Mouse (Mus musculus): ENCODE results near the gene Ncor2. TPM values are rescaled to one million over a fixed set of nuclear protein-coding genes. Genes with fewer than 3 reads are reported as not detected.

Gene Ncor2
- total RNA-seq, 2 experiments from 2014 or later = 67.8 to 89.5 TPM

GRCm38 (mm10) chr5:125155451-125155850 lies 23.6 kb downstream of the Ncor2 start:
- intact Hi-C loops (cut with DNase I) = no loop called here
- no peak for DNase-seq (ENCODE audit: low spot score)

DNA sequence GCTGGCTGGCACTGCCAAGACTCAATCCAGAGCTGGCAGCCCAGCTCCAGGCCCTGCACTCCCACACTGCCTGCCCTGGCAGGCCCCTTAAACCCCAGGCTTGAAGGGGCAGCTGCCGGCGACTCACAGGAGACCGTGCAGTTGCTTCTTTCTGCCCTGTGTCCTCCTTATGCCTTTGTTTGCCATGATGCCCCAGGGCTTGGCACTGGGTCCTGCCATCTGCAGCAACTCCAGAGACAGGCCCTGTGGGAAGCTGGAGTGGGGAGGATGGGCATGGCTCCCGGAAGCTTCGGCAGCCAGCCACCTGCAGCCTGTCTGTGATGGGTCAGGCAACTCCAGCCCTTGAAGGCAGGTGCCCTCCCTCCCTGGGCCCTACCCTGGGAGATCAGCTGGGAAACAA lies 24.0 kb downstream of the Ncor2 start:
- intact Hi-C loops (cut with DNase I) = no loop called here
- DNase-seq (ENCODE audit: low spot score) = no peak

DNA sequence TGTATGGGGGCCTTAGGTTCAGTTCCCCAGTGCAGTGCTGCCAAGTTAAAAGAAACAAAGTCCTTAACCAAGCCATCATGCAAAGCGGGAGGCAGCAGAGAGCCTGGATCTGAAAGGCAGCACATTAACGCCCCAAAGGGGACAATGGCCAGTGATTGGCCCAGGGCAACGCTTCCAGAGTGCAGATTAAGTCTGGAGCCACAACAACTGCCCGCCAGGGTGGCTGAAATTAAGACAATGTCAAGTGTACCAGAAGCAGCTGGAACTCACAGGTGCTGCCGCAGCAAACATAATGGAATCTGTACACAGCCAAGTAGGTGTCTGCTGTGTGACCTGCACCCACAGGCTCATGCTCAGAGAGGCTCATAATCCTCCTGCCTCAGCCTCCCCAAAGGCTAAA lies 24.8 kb downstream of the Ncor2 start:
- DNase-seq (ENCODE audit: low spot score) = no peak
- intact Hi-C loops (cut with DNase I) = no loop called here

DNA sequence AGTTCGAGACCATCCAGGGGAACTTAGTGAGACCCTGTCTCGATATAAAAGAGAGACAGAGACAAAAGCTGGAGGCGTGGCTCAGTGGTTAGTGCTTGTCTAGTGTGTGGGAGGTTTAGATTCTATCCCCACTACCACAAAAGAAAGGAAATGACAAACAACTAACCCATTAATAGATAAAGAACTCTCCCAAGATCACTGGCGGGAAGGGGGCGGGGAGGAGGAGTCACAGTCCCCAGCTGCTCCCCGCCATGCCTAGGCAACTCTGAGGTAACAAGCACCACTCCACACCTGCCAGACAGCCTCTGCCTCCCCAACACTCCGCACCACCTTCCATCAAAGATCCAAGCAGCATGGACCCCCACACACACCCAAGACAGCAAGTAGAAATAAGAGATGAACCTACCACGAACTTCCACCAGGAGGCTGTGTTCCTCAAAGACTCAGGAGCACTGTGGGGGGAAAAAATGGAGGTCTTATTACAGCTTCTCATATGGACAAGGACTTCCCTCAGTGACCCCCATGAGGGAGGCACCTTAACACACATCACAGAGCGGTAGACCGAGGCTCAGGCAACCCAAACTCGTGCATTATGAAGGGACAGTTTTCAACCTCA lies 25.7 kb downstream of the Ncor2 start:
- intact Hi-C loops (cut with DNase I) = no loop called here
- no peak for DNase-seq (ENCODE audit: low spot score)

DNA sequence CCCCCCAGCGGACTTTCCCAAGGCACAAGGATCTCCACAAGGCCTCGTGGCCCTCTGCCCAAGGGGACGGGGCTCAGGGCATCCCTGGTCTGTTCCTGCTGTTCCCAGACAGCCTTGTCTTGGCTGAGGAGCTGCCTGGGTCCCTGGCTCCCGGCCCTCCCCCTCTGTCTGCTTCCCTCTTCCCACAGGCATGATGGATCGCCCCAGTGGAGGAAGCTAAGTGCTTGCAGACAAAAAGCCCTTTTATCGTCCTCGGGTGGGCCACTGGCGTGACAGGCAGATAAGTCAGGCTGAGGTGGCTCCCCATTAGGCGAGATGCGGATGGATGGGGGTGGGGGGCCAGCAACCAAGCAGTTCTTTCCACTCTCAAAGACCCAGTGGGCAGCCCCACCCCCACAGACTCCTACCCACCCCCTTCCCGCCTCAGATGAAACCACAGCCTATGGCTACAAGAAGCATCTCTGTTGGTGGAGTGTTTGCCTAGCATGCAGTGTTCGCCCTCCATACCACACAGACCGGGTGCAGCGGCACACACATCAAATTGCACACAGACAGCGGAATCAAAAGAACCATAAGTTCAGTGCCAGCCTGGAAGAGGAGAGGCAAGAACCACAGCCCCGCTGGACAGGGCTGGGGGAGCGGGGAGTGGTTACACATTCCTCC lies 27.0 kb downstream of the Ncor2 start:
- intact Hi-C loops (cut with DNase I) = no loop called here
- DNase-seq (ENCODE audit: low spot score) = no peak

DNA sequence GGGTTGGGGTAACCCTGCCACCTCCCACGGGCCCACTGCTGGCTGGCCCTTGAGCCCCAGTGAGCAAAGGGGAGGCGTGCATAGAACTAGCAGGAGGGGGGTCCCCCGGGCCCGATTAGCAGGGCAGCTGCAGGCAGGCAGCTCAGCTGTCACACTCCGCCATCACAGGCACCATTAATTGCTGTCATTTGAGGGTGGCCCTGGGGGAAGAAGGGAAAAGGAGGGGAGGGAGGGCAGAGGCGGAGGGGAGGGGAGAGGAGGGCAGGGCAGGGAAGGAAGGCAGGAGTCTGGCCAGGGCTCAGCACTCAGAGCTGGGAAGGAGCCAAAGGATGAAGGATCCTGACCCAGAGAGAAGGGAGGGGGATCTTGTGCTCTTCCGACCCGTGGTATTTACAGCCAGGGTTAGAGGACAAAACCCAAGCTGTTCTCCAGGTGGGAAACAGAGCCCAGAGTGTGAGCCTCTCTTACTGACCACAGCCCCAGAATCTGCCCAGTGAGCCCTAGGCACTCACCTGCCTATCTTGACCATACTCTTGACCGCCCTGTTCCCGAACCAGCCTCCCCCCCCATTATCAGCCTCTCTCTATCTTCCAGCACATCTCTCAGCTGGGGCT lies 28.0 kb downstream of the Ncor2 start:
- DNase-seq (ENCODE audit: low spot score) = no peak
- intact Hi-C loops (cut with DNase I) = no loop called here

DNA sequence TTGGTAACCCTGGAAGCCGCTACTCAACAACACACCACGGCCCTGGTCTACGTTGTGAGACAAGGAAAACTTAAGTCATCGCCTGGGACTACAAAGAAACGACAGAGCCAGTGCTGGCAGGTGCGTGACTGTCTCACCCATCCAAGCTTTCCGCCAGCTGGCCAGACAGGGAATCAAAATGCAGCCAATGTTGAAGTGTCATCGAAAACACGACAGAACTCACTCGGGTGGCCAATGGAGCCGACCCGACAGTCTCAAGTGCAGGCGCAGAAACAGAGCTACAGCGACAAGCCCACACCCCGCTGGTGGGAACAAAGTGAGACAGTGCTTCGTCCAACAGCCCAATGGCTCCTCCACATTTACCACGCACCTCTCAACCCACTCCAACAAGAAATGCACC lies 29.9 kb downstream of the Ncor2 start:
- DNase-seq (ENCODE audit: low spot score) = peak; percentile 57

DNA sequence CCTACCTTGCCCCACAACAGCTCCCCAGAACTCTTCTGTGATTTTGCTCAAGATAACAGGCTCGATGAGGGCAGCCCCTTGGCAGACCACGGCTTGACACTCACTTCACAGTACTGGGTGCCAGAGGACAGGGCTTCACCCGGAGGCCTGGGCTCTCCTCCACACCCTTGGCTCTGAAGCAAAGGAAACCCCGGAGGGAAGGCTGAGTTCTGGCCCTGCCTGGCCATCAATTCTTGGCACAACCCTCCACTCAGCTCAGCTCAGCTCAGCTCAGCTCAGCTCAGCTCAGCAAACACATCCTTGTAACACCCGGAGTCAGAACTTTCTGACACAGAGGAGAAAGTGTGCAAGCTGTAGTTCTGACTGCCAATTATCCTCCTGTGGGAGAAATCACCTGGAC lies 30.3 kb downstream of the Ncor2 start:
- intact Hi-C loops (cut with DNase I) = no loop called here
- peak; percentile 70 for DNase-seq (ENCODE audit: low spot score)

More for the DNA sequence above, 29.9 kb downstream of the Ncor2 start:
- intact Hi-C loops (cut with DNase I) = no loop called here

GRCm38 (mm10) chr5:125148173-125148572 lies 30.8 kb downstream of the Ncor2 start:
- intact Hi-C loops (cut with DNase I) = no loop called here
- no peak for DNase-seq (ENCODE audit: low spot score)

DNA sequence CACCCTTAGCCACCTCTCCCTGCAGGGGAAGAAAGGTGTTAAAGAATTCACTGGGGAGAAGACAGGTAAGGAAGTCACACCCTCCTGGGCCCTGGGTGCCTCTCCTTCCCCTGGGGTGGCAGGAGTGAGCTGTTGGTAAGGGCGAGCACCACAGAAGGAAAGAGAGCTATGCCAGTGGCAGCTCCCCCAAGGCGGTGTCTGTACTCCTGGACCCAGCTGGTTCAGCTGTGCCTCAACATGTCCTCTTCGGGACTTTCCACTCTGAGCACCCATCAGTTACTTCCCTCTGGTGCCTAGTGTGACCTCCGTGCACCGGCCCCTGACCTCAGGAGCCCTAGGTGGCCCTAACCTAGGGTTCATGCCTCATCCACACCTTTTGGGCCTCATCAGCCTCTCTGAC lies 31.9 kb downstream of the Ncor2 start:
- no peak for DNase-seq (ENCODE audit: low spot score)
- intact Hi-C loops (cut with DNase I) = no loop called here

- no peak for DNase-seq (ENCODE audit: low spot score)
- intact Hi-C loops (cut with DNase I) = loop anchor here (2.0 kb wide), 1 partner anchor 34 kb away; no protein-coding TSS in a partner anchor
Observed at GRCm38 (mm10) chr5:125143114-125143872, 35.7 kb downstream of the Ncor2 start.

- intact Hi-C loops (cut with DNase I) = loop anchor here (2.0 kb wide), 1 partner anchor 35 kb away; no protein-coding TSS in a partner anchor
- DNase-seq (ENCODE audit: low spot score) = no peak
Observed at GRCm38 (mm10) chr5:125141916-125142315, 37.1 kb downstream of the Ncor2 start.

- intact Hi-C loops (cut with DNase I) = no loop called here
- DNase-seq (ENCODE audit: low spot score) = no peak
Observed at GRCm38 (mm10) chr5:125141525-125141880, 37.5 kb downstream of the Ncor2 start.

DNA sequence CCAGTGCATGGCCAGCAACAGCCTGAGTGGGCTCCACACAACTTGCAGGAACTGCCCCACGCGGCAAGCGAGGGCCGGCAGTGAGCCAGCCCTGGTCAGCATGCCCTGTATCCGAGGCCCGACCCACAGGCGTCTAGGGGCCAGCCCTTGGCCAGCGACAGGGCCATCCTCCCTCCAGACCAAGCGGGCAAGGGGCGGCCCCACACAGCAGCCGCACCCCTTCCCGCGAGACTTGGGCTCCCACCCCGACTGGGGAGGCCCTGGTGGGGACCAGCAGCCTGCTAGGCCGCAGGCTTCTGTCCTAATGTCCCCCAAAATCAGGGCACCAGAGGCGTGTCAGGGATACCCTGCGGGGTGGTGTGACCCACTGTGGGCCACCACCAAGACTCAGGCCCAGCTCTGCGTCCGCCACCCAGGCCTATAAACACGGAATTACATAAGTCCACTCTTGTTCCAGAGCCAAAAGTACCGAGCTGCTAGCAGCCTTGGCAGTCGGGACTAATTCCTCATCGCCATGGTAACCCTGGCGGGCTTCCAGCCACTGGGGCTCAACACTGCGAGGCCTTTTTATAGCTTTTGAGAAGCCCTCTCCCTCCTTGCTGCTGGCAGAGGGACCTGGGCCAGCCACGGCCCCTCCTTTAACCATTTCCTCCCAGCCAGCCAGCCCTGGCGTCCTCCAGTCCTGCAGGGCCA lies 38.0 kb downstream of the Ncor2 start:
- intact Hi-C loops (cut with DNase I) = no loop called here
- DNase-seq (ENCODE audit: low spot score) = peak; percentile 98

DNA sequence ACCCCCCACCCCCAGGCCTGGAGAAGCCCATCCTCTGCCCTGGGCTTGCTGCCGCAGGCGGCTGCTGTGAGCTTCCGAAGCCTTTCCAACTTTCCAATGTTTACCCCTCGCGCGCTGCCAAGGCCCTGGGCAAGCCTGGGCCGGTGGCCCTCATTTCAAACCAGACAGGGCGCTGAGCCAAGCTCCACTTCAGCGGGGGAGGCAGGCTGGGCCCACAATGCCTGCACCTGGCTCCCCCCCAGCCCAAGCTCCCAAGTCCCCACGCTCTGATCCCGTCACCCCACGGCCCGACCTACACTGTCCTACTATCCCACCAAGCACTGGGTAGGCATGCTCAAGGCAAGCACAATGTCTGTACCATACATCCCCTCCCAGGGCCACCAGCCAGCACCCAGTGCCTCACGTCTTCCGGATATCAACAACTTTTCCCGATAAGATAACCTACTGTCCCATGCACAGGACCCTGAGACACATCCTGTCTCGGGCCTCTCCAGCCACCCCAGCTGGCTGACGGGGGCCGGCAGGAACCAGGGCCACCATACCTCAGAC lies 38.8 kb downstream of the Ncor2 start:
- peak; percentile 70 for DNase-seq (ENCODE audit: low spot score)
- intact Hi-C loops (cut with DNase I) = no loop called here

DNA sequence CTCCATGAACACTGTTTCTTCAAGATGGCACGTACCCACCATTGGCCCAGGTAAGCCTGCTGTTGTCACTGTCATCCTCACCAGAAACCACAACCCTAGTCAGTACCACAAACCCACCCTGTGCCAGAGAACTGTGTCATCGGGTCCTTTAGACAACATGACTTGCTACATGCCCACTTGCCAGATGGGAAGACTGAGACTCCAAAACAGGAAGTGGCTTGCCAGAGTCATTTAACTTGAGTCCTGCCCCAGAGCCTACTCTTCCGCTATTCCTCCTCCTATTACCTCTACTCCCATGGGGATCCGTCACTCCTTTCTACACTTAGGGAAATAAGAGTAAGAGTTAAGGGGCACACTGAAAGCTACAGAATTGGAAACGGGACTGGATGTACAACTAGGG lies 39.4 kb downstream of the Ncor2 start:
- no peak for DNase-seq (ENCODE audit: low spot score)
- intact Hi-C loops (cut with DNase I) = no loop called here

DNA sequence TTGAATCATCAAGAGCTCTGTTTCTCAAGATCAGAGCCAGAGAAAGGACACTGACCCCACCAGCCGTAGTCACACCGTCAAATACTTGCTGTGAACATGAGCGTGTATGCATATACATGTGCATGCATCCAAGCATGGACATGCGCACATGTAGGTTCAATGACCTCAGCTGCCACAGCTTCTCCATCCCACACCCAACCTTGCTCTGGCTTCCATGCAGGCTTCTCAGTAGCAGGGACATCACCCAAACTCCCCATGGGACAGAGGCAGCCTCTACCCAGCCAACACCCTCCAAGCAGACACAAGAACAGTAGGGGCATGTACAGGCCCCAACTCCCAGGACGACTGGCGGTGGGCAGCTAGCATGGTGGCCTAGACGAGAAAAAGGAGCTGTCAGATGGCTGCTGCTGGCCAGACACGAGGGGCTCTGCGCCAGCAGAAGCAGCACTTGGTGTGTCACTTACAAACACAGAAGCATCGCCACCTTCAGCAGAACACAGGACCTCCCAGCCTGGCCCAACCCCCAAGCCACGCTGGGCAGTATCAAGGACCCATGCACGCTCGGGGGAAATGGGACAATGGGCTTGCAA lies 40.1 kb downstream of the Ncor2 start:
- intact Hi-C loops (cut with DNase I) = no loop called here

DNA sequence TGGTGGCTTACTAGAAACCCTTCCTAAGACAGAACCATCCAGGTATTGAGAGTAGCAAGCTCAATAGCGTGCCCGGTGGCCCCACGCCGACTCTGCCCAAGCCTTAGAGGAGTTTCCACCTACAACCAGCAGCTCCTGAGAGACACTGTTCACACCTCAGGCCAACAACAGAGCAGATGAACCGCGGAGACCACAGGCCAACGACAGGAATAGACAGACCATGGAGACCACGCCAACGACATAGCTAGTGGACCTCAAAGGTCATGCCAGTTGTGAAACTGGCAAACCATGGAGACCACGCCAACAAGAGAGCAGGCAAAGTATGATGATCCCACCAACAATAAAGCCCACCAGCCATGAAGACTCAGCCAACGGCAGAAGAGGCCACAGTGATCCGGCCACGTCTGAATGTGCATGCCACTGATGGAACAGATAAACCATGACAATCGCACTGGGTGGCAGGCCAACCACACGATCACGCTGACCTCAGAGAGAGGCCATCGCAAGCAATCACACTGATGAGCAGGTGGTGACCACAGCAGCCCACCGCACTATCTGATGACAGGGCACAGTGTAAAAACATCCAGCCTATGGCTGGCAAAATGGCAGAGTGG lies 41.2 kb downstream of the Ncor2 start:
- no peak for DNase-seq (ENCODE audit: low spot score)
- intact Hi-C loops (cut with DNase I) = no loop called here

More for the DNA sequence above, 40.1 kb downstream of the Ncor2 start:
- DNase-seq (ENCODE audit: low spot score) = no peak

DNA sequence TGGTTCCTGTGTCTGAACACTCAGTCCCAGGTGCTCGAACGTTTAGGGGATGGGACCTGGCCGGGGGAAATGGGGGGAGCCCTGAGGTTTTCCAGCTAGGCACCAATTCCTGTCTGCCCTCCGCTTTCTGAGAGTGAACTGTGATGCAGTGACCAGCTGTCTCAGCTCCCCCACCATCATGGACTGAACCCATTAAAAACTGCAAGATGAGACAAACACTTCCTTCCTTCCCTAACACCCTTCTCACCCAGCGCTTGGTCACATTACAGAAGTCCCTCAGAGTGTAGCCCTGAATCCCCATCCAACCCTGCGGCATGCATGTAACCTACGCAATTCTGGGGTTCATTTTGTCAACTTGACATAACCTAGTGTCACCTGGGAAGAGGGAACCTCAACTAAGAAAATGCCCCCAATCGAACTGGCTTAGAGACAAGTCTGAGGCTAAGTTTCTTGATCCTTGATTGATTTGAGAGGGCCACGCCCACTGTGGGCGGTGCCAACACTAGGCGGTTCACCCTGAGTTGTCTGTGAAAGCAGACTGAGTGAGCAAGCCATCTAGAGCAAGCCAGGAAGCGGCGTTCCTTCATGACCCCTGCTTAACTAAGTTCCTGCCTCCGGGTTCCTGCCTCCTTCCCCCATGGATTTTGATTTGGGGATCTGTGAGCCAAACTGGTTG lies 41.9 kb downstream of the Ncor2 start:
- intact Hi-C loops (cut with DNase I) = no loop called here
- DNase-seq (ENCODE audit: low spot score) = no peak

Measured in heart, postnatal 25 days (tissue).